Mouse (Mus musculus) testis, adult 2 months (tissue): ENCODE results near the gene Piwil4. TPM values are rescaled to one million over a fixed set of nuclear protein-coding genes. Genes with fewer than 3 reads are reported as not detected.

Experiments used
- H3K27ac ChIP-seq: fragments of 200-500 bp; 2 replicates; pipeline ENCODE4 v1.5.1; 2012; ENCODE audit warnings: low read depth, low read length; ENCODE audit not compliant: control insufficient read depth, insufficient read depth
- H3K27me3 ChIP-seq: fragments of 200-500 bp; 2 replicates; pipeline ENCODE4 v1.6.1; 2012; ENCODE audit warnings: mild to moderate bottlenecking, low read length, moderate library complexity; ENCODE audit not compliant: control insufficient read depth, insufficient read depth
- H3K36me3 ChIP-seq: fragments of 200-500 bp; 2 replicates; pipeline ENCODE4 v1.6.1; 2012; ENCODE audit warnings: mild to moderate bottlenecking, low read length; ENCODE audit not compliant: control insufficient read depth, insufficient read depth
- H3K4me1 ChIP-seq: fragments of 200-500 bp; 2 replicates; pipeline ENCODE4 v1.6.1; 2012; ENCODE audit warnings: low read length; ENCODE audit not compliant: control insufficient read depth, insufficient read depth
- H3K4me3 ChIP-seq: fragments of 200-500 bp; 2 replicates; pipeline ENCODE4 v1.5.1; 2012; ENCODE audit warnings: low read depth, mild to moderate bottlenecking, low read length, moderate library complexity, mixed read lengths; ENCODE audit not compliant: control insufficient read depth
- CTCF ChIP-seq: fragments of 200-500 bp; IDR thresholded peaks from 2 replicates; pipeline ENCODE4 v1.5.1; 2012; ENCODE audit warnings: low read depth, mild to moderate bottlenecking, inconsistent platforms, low read length, moderate library complexity; ENCODE audit not compliant: control insufficient read depth, insufficient read depth, insufficient replicate concordance
- POLR2A ChIP-seq: fragments of 200-500 bp; IDR thresholded peaks from 2 replicates; pipeline ENCODE4 v1.6.1; 2012; ENCODE audit warnings: low read depth, mild to moderate bottlenecking, inconsistent platforms, low read length, moderate library complexity; ENCODE audit not compliant: control insufficient read depth
- polyA plus RNA-seq: library from polyadenylated mRNA; depleted of rRNA; stranded (reverse); fragments of >200 nt; gene quantifications from 2 replicates; pipeline ENCODE4 v1.2.3, GENCODE M21; 2012; rRNA removed

The Piwil4 gene
- polyA plus RNA-seq, 1 experiment, result 0.56 TPM

DNA sequence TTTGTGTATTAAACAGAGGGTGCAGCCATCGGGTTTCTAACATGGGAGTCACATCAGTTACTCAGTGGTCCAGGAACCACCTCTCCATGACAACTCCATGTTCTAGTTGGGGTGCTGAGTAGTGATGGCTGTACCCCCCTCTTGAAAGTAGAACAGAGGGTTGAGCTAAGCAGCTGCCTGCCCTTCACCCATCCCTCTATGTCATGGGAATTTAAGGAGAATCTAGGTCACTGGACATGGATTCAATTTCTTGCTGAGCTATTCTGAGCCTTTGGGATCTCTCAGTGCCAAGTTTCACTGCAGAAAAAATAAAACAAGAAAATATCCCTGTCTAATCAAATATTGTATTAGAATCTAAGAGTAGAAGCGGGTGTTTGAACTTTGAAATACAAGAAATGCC is 76.9 kb downstream of the Piwil4 start:
- TF ChIP-seq CTCF (no peak), POLR2A (no peak)
- H3K4me3 ChIP-seq, result no peak overlapping the region
- no peak overlapping the region for H3K27ac ChIP-seq
- H3K36me3 ChIP-seq, result no peaks in the 10 kb centered on the region
- H3K27me3 ChIP-seq, result no peaks in the 10 kb centered on the region
- peaks cover 2% of the 10 kb centered on the region; the same call in 1 of the 2 replicates for H3K4me1 ChIP-seq

- Histone ChIP-seq H3K27ac (no peak overlapping the region), H3K27me3 (no peaks in the 10 kb centered on the region), H3K4me1 (peaks cover 2% of the 10 kb centered on the region; the same call in 1 of the 2 replicates), H3K4me3 (no peak overlapping the region), H3K36me3 (no peaks in the 10 kb centered on the region)
- TF ChIP-seq POLR2A, result no peak
- no peak for TF ChIP-seq CTCF
Measured at GRCm38 (mm10) chr9:14662876-14663275, 77.7 kb downstream of the Piwil4 start.

- Histone ChIP-seq H3K4me3 (no peak overlapping the region), H3K27me3 (no peaks in the 10 kb centered on the region), H3K36me3 (no peaks in the 10 kb centered on the region), H3K4me1 (peaks cover 2% of the 10 kb centered on the region; the same call in 1 of the 2 replicates), H3K27ac (no peak overlapping the region)
- TF ChIP-seq CTCF, result no peak
- TF ChIP-seq POLR2A, result no peak
Measured at GRCm38 (mm10) chr9:14662138-14662537, 78.4 kb downstream of the Piwil4 start.

GRCm38 (mm10) chr9:14657926-14658325 is 82.6 kb downstream of the Piwil4 start:
- Histone ChIP-seq H3K36me3 (no peaks in the 10 kb centered on the region), H3K4me1 (peaks cover 2% of the 10 kb centered on the region; the same call in 1 of the 2 replicates), H3K27ac (no peak overlapping the region), H3K4me3 (no peak overlapping the region), H3K27me3 (no peaks in the 10 kb centered on the region)
- no peak for TF ChIP-seq POLR2A
- TF ChIP-seq CTCF, result no peak

DNA sequence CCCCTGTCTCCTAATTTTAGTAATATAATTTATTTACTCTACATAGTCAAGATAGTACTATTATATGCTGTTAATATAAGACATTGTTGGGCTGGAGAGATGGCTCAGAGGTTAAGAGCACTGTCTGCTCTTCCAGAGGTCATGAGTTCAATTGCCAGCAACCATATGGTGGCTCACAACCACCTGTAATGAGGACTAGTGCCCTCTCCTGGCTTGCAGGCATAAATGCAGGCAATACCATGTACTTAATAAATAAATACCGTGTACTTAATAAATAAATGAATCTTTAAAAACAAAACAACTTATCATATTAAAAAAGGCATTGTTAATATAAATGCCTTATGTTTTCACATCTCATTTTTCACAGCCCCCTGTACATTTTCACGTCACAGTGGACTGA is 86.5 kb downstream of the Piwil4 start:
- H3K27me3 ChIP-seq, result no peaks in the 10 kb centered on the region
- no peaks in the 10 kb centered on the region for H3K36me3 ChIP-seq
- no peak overlapping the region for H3K4me3 ChIP-seq
- H3K4me1 ChIP-seq, result no peaks in the 10 kb centered on the region
- TF ChIP-seq POLR2A, result no peak
- TF ChIP-seq CTCF, result no peak
- no peak overlapping the region for H3K27ac ChIP-seq

DNA sequence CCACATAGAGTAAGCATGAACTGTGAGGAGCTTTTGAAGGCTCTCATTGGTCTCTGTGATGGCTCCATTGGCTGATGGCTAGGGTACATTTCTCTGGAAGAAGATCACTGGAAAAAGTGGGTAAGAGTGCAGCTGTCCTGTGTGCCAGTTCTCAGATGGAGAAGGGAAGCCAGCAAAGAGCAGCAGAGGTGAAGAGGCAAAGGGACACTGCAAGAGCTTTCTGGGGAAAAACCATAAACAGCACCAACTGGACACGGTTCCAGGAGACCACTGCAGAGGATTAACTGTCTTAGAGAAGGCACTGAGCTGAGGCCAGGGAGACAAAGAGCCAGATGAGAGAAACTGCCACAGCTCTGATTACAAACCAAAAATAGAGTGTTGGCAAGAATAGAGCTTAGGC is 87.8 kb downstream of the Piwil4 start:
- H3K27ac ChIP-seq, result no peak overlapping the region
- no peak overlapping the region for H3K4me3 ChIP-seq
- H3K4me1 ChIP-seq, result no peaks in the 10 kb centered on the region
- H3K27me3 ChIP-seq, result no peaks in the 10 kb centered on the region
- no peak for TF ChIP-seq CTCF
- TF ChIP-seq POLR2A, result no peak
- H3K36me3 ChIP-seq, result no peaks in the 10 kb centered on the region

DNA sequence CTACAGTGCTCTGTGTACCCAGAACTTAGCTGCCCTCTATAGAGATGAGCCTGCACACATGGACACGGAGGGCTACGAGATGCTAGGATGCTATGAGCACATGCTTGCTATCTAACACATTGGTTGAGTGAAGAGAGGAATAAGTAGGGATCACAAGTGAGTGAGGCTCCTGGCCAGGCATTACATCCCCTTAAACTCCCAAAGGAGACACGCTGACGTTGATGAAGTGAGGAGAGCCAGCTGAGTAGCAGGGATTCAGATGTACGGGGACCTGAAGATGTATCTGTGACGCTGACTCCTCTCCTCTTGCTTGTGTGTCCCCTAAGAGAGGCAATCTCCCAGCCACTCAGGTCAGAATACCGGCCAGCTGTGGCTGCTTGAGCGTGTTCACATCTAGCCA is 92.7 kb downstream of the Piwil4 start:
- no peaks in the 10 kb centered on the region for H3K27me3 ChIP-seq
- H3K27ac ChIP-seq, result no peak overlapping the region
- no peaks in the 10 kb centered on the region for H3K36me3 ChIP-seq
- TF ChIP-seq CTCF, result no peak
- TF ChIP-seq POLR2A, result no peak
- H3K4me3 ChIP-seq, result no peak overlapping the region
- H3K4me1 ChIP-seq, result no peaks in the 10 kb centered on the region; the same call in 1 of the 2 replicates

DNA sequence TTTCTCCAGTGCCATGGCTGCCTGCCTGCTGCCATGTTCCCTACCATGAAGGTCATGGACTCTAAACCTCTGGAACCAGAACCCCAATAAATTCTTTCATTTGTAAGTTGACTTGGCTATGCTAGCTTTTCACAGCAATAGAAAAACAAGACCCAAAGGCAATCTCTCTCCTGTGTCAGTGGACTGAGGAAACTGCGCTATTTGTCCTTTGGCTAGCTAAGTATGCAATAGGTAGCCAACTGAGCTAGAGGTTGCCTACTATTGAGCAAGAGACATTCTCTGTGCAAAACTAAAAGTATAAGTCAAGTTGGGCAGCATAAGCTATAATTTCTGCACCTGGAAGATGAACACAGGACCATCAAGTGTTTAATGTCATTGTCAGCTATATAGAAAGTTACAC is 93.9 kb downstream of the Piwil4 start:
- no peaks in the 10 kb centered on the region for H3K36me3 ChIP-seq
- H3K27ac ChIP-seq, result no peak overlapping the region
- no peak overlapping the region for H3K4me3 ChIP-seq
- no peaks in the 10 kb centered on the region; the same call in 1 of the 2 replicates for H3K4me1 ChIP-seq
- H3K27me3 ChIP-seq, result no peaks in the 10 kb centered on the region
- TF ChIP-seq POLR2A, result no peak
- no peak for TF ChIP-seq CTCF

Other genes starting within 250 kb of the Piwil4 start
- 78.0 and 80.1 TPM in 2 replicates for gene Kdm4d, start 240.3 kb downstream of the Piwil4 start, polyA plus RNA-seq
- 21.9 and 22.6 TPM in 2 replicates for gene Cwc15, start 240.1 kb downstream of the Piwil4 start, polyA plus RNA-seq
- 43.2 and 54.9 TPM in 2 replicates for gene Amotl1, start 95.7 kb downstream of the Piwil4 start, polyA plus RNA-seq
- 0.22 and 0.46 TPM in 2 replicates for gene Fut4, start 11.7 kb upstream of the Piwil4 start, polyA plus RNA-seq
- gene 1700012B09Rik, start 30.3 kb upstream of the Piwil4 start, polyA plus RNA-seq, result 94.9 and 109 TPM in 2 replicates
- gene Mre11a, start 43.9 kb upstream of the Piwil4 start, polyA plus RNA-seq, result 9.0 and 11.0 TPM in 2 replicates
- gene Ankrd49, start 44.1 kb upstream of the Piwil4 start, polyA plus RNA-seq, result 45.5 and 52.7 TPM in 2 replicates
- 0.02 and 0.06 TPM in 2 replicates for gene Gpr83, start 119.5 kb upstream of the Piwil4 start, polyA plus RNA-seq
- not detected in 2 replicates for gene Izumo1r, start 163.2 kb upstream of the Piwil4 start, polyA plus RNA-seq